Mouse (Mus musculus) MEL (cell line): ENCODE measurements around the gene Plekha5. TPM values are rescaled to one million over a fixed set of nuclear protein-coding genes. Genes with fewer than 3 reads are reported as not detected.

Experiments
- DNase-seq: peaks from one replicate; pipeline ENCODE4 v3.0.0; 2011; ENCODE audit warnings: low read depth, low spot score
- H3K27ac ChIP-seq: 2 replicates; pipeline ENCODE4 v1.5.1; 2012; ENCODE audit warnings: low read depth, mild to moderate bottlenecking, control low read depth, low read length, moderate library complexity; ENCODE audit not compliant: control insufficient read depth
- H3K27me3 ChIP-seq, 2 experiments: fragments of 150-350 bp in 1 of 2; sonication (generic) in 1 of 2; 2 replicates each; pipeline ENCODE4 v1.6.1; 2012; ENCODE audit warnings: low read length in 2 of 2, mild to moderate bottlenecking in 2 of 2, improper control_type of control experiment in 1 of 2, moderate library complexity in 1 of 2; ENCODE audit not compliant: insufficient read depth in 2 of 2, control insufficient read depth in 1 of 2
- H3K36me3 ChIP-seq, 2 experiments: 2 replicates each; pipeline ENCODE4 v1.6.1; 2012 to 2014; ENCODE audit warnings: low read length in 2 of 2, improper control_type of control experiment in 1 of 2, inconsistent platforms in 1 of 2, mild to moderate bottlenecking in 1 of 2; ENCODE audit not compliant: insufficient read depth in 2 of 2, control insufficient read depth in 1 of 2
- H3K4me1 ChIP-seq, 2 experiments: fragments of 150-350 bp in 1 of 2; sonication (generic) in 1 of 2; 2 replicates each; pipeline ENCODE4 v1.6.1; 2012; ENCODE audit warnings: low read length in 2 of 2, improper control_type of control experiment in 1 of 2, mild to moderate bottlenecking in 1 of 2; ENCODE audit not compliant: insufficient read depth in 2 of 2, control insufficient read depth in 1 of 2
- H3K4me3 ChIP-seq, 2 experiments: fragments of 150-350 bp in 1 of 2; sonication (generic) in 1 of 2; 2 replicates each; pipeline ENCODE4 v1.5.1; 2012; ENCODE audit warnings: low read depth in 2 of 2, low read length in 2 of 2, mild to moderate bottlenecking in 2 of 2, moderate library complexity in 2 of 2, control low read depth in 1 of 2, improper control_type of control experiment in 1 of 2; ENCODE audit not compliant: control insufficient read depth in 1 of 2, insufficient read depth in 1 of 2
- H3K79me2 ChIP-seq: 2 replicates; pipeline ENCODE4 v1.6.1; 2012; ENCODE audit warnings: mild to moderate bottlenecking, low read length, moderate library complexity; ENCODE audit not compliant: control insufficient read depth, poor library complexity, insufficient read depth
- H3K9ac ChIP-seq: 2 replicates; pipeline ENCODE4 v1.6.1; 2012; ENCODE audit warnings: low read depth, mild to moderate bottlenecking, control low read depth, low read length, moderate library complexity; ENCODE audit not compliant: control insufficient read depth, poor library complexity, severe bottlenecking
- H3K9me3 ChIP-seq: fragments of 150-350 bp; sonication (generic); replicated peaks from 2 replicates; pipeline ENCODE4 v1.6.1; 2012; ENCODE audit warnings: mild to moderate bottlenecking, low read length, improper control_type of control experiment, moderate library complexity; ENCODE audit not compliant: insufficient read depth
- CHD1 ChIP-seq: IDR thresholded peaks from 2 replicates; pipeline ENCODE4 v1.6.1; 2012; ENCODE audit warnings: low read depth, mild to moderate bottlenecking, inconsistent platforms, low read length, improper control_type of control experiment
- CHD2 ChIP-seq: IDR thresholded peaks from 2 replicates; pipeline ENCODE4 v1.6.1; 2011; ENCODE audit warnings: low read length, improper control_type of control experiment
- E2F4 ChIP-seq: IDR thresholded peaks from 2 replicates; pipeline ENCODE4 v1.6.1; 2011; ENCODE audit warnings: low read depth, low read length, improper control_type of control experiment, borderline replicate concordance
- ETS1 ChIP-seq: IDR thresholded peaks from 2 replicates; pipeline ENCODE4 v1.6.1; 2012; ENCODE audit warnings: low read depth, mild to moderate bottlenecking, inconsistent platforms, low read length, improper control_type of control experiment, moderate library complexity
- JUND ChIP-seq: IDR thresholded peaks from 2 replicates; pipeline ENCODE4 v1.6.1; 2011; ENCODE audit warnings: low read depth, mild to moderate bottlenecking, improper control_type of control experiment, low read length
- MAX ChIP-seq: IDR thresholded peaks from 2 replicates; pipeline ENCODE4 v1.6.1; 2011; ENCODE audit warnings: low read length, improper control_type of control experiment
- MXI1 ChIP-seq: IDR thresholded peaks from 2 replicates; pipeline ENCODE4 v1.6.1; 2011; ENCODE audit warnings: mild to moderate bottlenecking, low read depth, low read length, improper control_type of control experiment
- RAD21 ChIP-seq: IDR thresholded peaks from 2 replicates; pipeline ENCODE4 v1.6.1; 2011; ENCODE audit warnings: mild to moderate bottlenecking, low read depth, low read length, improper control_type of control experiment
- SIN3A ChIP-seq: IDR thresholded peaks from 2 replicates; pipeline ENCODE4 v1.6.1; 2012; ENCODE audit warnings: low read length, improper control_type of control experiment, inconsistent platforms
- SMC3 ChIP-seq: IDR thresholded peaks from 2 replicates; pipeline ENCODE4 v1.6.1; 2011; ENCODE audit warnings: low read depth, low read length, improper control_type of control experiment
- USF1 ChIP-seq: IDR thresholded peaks from 2 replicates; pipeline ENCODE4 v1.6.1; 2014; ENCODE audit warnings: low read depth, mild to moderate bottlenecking, inconsistent platforms, low read length, improper control_type of control experiment, moderate library complexity
- ZMIZ1 ChIP-seq: IDR thresholded peaks from 2 replicates; pipeline ENCODE4 v1.6.1; 2012; ENCODE audit warnings: low read depth, mild to moderate bottlenecking, inconsistent platforms, low read length, improper control_type of control experiment, moderate library complexity
- polyA plus RNA-seq, 2 experiments: library from polyadenylated mRNA; stranded (reverse) in 1 of 2; unstranded in 1 of 2; fragments of >175 nt in 1 of 2; fragments of >200 nt in 1 of 2; gene quantifications; 2 replicates each; pipeline versions ENCODE4 v1.2.1 to v1.2.4; 2012; ENCODE audit warnings: low replicate concordance in 2 of 2, low read depth in 1 of 2; ENCODE audit not compliant: insufficient read length in 2 of 2, insufficient read depth in 1 of 2, missing spikeins in 1 of 2
- total RNA-seq: library from RNA; depleted of rRNA; stranded (reverse); fragments of 300-350 nt; gene quantifications from 2 replicates; pipeline ENCODE4 v1.2.3, GENCODE M21; 2012

Gene Plekha5
- total and polyA plus RNA-seq, 3 experiments, result 0.24 to 0.35 TPM; not detected in 1

DNA sequence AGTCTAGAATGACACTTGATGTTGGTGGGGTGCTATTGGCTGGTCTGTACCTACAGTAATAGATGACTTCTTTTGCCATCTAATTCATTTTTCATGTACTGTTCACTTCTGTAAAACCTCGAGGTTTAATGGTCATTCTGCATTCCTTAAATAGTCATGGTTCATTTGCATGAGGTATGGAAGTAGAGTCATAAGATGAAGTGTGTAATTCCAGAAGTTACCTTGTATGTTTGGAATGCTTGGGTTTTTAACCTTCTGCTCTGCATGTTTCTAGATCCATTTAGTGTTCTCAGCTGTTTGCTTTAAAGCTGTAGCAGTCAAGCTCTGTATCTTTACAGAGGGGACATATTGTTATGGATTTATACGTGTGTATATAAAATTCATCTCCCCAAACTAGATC, 144.0 kb downstream of the Plekha5 start:
- no peaks in the 10 kb centered on the region for H3K9me3 ChIP-seq
- H3K4me1 ChIP-seq, result peaks cover 0 to 4% of the 10 kb centered on the region in 2 experiments; a peak in 1 of 4 replicates
- no peaks in the 10 kb centered on the region; a peak in 1 of 4 replicates for H3K27me3 ChIP-seq

DNA sequence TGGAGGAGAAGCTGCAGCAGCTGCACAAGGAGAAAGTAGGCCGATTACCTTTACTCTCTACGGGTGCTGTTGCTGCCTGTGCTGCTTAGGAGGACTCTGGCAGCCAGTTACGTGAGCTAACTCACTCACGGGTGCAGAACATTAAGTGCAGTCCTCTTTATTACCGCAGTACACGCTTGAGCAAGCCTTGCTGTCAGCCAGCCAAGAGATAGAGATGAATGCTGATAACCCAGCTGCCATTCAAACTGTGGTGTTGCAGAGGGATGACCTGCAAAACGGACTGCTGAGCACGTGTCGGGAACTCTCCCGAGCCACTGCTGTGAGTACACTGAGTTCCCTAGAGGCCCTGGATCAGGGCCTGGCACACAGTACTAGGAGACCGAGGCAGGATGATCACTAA, 146.3 kb downstream of the Plekha5 start:
- no peak overlapping the region for H3K9ac ChIP-seq
- no peak overlapping the region for H3K27ac ChIP-seq
- no peak overlapping the region; a peak in 1 of 4 replicates for H3K4me3 ChIP-seq
- DNase-seq, result peak; percentile 29
- H3K79me2 ChIP-seq, result no peaks in the 10 kb centered on the region
- no peak for TF ChIP-seq ZMIZ1
- no peak for TF ChIP-seq ETS1
- 0 out of 2 replicates have a peak, but pooled peaks have one; percentile 15 for TF ChIP-seq USF1
- TF ChIP-seq, all 39 proteins: peak for 1
- H3K4me1 ChIP-seq, result peaks cover 0 to 4% of the 10 kb centered on the region in 2 experiments; a peak in 1 of 4 replicates
- H3K36me3 ChIP-seq, result no peaks in the 10 kb centered on the region
- H3K9me3 ChIP-seq, result no peaks in the 10 kb centered on the region
- no peaks in the 10 kb centered on the region; a peak in 1 of 4 replicates for H3K27me3 ChIP-seq

More for the DNA sequence above, 144.0 kb downstream of the Plekha5 start:
- no peak for TF ChIP-seq ETS1
- no peak for TF ChIP-seq CHD1
- TF ChIP-seq SIN3A, result no peak
- TF ChIP-seq, all 39 proteins: peak for 0
- H3K27ac ChIP-seq, result no peak overlapping the region
- H3K79me2 ChIP-seq, result no peaks in the 10 kb centered on the region
- no peak overlapping the region for H3K4me3 ChIP-seq
- DNase-seq, result no peak
- H3K9ac ChIP-seq, result no peak overlapping the region
- H3K36me3 ChIP-seq, result no peaks in the 10 kb centered on the region

DNA sequence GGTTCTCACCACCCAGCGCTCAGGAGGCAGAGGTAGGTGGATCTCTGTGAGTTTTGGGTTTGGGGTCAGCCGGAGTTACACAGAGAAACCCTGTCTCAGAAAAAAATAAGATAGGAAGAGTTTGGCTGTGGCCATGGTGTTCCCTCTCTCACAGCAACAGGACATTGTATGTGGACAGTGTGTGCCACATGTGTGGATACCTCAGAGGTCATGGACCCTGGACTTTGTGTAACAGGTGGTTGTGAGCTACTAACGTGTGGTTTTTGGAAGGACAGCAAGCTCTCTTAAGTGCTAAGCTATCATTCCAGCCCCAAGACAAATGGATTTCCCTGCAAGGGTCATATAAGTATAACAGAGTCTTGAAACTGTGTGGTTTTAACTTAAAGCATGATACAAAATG, 151.1 kb downstream of the Plekha5 start:
- no peaks in the 10 kb centered on the region for H3K79me2 ChIP-seq
- H3K27me3 ChIP-seq, result no peaks in the 10 kb centered on the region; a peak in 1 of 4 replicates
- H3K4me3 ChIP-seq, result no peak overlapping the region
- no peak overlapping the region for H3K9ac ChIP-seq
- peaks cover 0 to 4% of the 10 kb centered on the region in 2 experiments; a peak in 1 of 4 replicates for H3K4me1 ChIP-seq
- no peak for TF ChIP-seq JUND
- TF ChIP-seq E2F4, result no peak
- TF ChIP-seq SMC3, result no peak
- no peak for TF ChIP-seq ZMIZ1
- no peak for TF ChIP-seq RAD21
- no peak for TF ChIP-seq MAX
- no peak for TF ChIP-seq CHD2
- TF ChIP-seq MXI1, result no peak
- TF ChIP-seq, all 39 proteins: peak for 0
- H3K9me3 ChIP-seq, result no peaks in the 10 kb centered on the region
- DNase-seq, result no peak
- no peak overlapping the region for H3K27ac ChIP-seq
- H3K36me3 ChIP-seq, result peaks cover 0 to 2% of the 10 kb centered on the region in 2 experiments; a peak in 1 of 4 replicates
